Mouse (Mus musculus): Measurements from ENCODE around the gene Meis2.

Meis2 gene

GRCm38 (mm10) chr2:115998802-115999201, 66.8 kb downstream of the Meis2 start:
- DNase-seq (ENCODE audit: low spot score), result no peak

GRCm38 (mm10) chr2:115996438-115996837, 69.2 kb downstream of the Meis2 start:
- no peak for DNase-seq (ENCODE audit: low spot score)

- DNase-seq (ENCODE audit: low spot score), result no peak
Observed at GRCm38 (mm10) chr2:115993877-115994276, 71.8 kb downstream of the Meis2 start.

GRCm38 (mm10) chr2:115989249-115989648, 76.4 kb downstream of the Meis2 start:
- DNase-seq (ENCODE audit: low spot score), result no peak

GRCm38 (mm10) chr2:115988448-115988847, 77.2 kb downstream of the Meis2 start:
- DNase-seq (ENCODE audit: low spot score), result no peak

GRCm38 (mm10) chr2:115984952-115985351, 80.7 kb downstream of the Meis2 start:
- DNase-seq (ENCODE audit: low spot score), result no peak

GRCm38 (mm10) chr2:115984487-115984886, 81.2 kb downstream of the Meis2 start:
- no peak for DNase-seq (ENCODE audit: low spot score)

GRCm38 (mm10) chr2:115980490-115980889, 85.1 kb downstream of the Meis2 start:
- DNase-seq (ENCODE audit: low spot score), result no peak

- no peak for DNase-seq (ENCODE audit: low spot score)
Observed at GRCm38 (mm10) chr2:115979683-115980476, 85.8 kb downstream of the Meis2 start.

- DNase-seq (ENCODE audit: low spot score), result no peak
Observed at GRCm38 (mm10) chr2:115978666-115979065, 87.0 kb downstream of the Meis2 start.

- no peak for DNase-seq (ENCODE audit: low spot score)
Observed at GRCm38 (mm10) chr2:115971296-115971805, 94.3 kb downstream of the Meis2 start.

GRCm38 (mm10) chr2:115970091-115970820, 95.4 kb downstream of the Meis2 start:
- no peak for DNase-seq (ENCODE audit: low spot score)

GRCm38 (mm10) chr2:115969201-115969600, 96.4 kb downstream of the Meis2 start:
- no peak for DNase-seq (ENCODE audit: low spot score)

- DNase-seq (ENCODE audit: low spot score), result no peak
Observed at GRCm38 (mm10) chr2:115964911-115965310, 100.7 kb downstream of the Meis2 start.

- DNase-seq (ENCODE audit: low spot score), result no peak
Observed at GRCm38 (mm10) chr2:115963293-115963835, 102.3 kb downstream of the Meis2 start.

- no peak for DNase-seq (ENCODE audit: low spot score)
Observed at GRCm38 (mm10) chr2:115962728-115963127, 102.9 kb downstream of the Meis2 start.

- DNase-seq (ENCODE audit: low spot score), result no peak
Observed at GRCm38 (mm10) chr2:115962113-115962512, 103.5 kb downstream of the Meis2 start.

- no peak for DNase-seq (ENCODE audit: low spot score)
Observed at GRCm38 (mm10) chr2:115960615-115961014, 105.0 kb downstream of the Meis2 start.

- DNase-seq (ENCODE audit: low spot score), result no peak
Observed at GRCm38 (mm10) chr2:115956786-115957185, 108.9 kb downstream of the Meis2 start.

GRCm38 (mm10) chr2:115950645-115951044, 115.0 kb downstream of the Meis2 start:
- no peak for DNase-seq (ENCODE audit: low spot score)

GRCm38 (mm10) chr2:115948630-115949426, 116.8 kb downstream of the Meis2 start:
- DNase-seq (ENCODE audit: low spot score), result no peak

- no peak for DNase-seq (ENCODE audit: low spot score)
Observed at GRCm38 (mm10) chr2:115947714-115948226, 117.9 kb downstream of the Meis2 start.
